Mouse (Mus musculus) cerebellum, adult (tissue): ENCODE measurements around the gene Klf11.
"Not testable (repeated sequence)": the region's sequence is repeated elsewhere in the genome, so short reads cannot be mapped to it uniquely, and the experiment has no call there.

Experiments used
- ATAC-seq: cut with Nextera tagmentation; 2 replicates; pipeline ENCODE4 v1.9.2; 2017; ENCODE audit warnings: mild to moderate bottlenecking, moderate library complexity, mixed read lengths; ENCODE audit not compliant: insufficient number of reproducible peaks, low FRiP score, low TSS enrichment

The Klf11 gene

GRCm38 (mm10) chr12:24651063-24651557, at the start of gene Klf11:
Klf11 (plus strand) TSS chr12:24651274.
- ATAC-seq, result peak; percentile 72

GRCm38 (mm10) chr12:24603266-24603665, 47.8 kb upstream of the Klf11 start:
- ATAC-seq, result no peak

DNA sequence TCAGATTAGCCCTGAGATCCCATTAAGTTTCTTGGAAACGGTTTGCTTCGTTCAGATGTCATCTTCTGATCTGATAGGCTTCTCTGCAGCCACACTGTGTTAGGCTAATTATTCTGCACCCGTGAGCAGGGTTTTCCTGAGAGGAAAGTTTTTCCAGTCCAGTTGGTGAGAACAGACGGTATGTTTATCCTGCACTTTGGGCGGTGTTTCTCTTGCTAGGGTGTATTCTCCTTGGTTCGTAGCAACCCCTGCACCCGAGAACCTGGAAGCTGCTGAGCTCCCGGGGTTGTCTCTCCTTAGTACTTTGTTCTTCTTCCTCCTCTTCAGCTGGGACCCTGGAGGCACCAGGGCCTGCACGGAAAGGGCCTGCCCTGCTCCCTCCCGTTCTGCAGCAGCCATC, 44.9 kb upstream of the Klf11 start:
- ATAC-seq, result no peak

- ATAC-seq, result no peak
Observed at GRCm38 (mm10) chr12:24612591-24612990, 38.5 kb upstream of the Klf11 start.

GRCm38 (mm10) chr12:24614452-24615075, 36.5 kb upstream of the Klf11 start:
- ATAC-seq, result no peak

GRCm38 (mm10) chr12:24615140-24615539, 35.9 kb upstream of the Klf11 start:
- no peak for ATAC-seq

DNA sequence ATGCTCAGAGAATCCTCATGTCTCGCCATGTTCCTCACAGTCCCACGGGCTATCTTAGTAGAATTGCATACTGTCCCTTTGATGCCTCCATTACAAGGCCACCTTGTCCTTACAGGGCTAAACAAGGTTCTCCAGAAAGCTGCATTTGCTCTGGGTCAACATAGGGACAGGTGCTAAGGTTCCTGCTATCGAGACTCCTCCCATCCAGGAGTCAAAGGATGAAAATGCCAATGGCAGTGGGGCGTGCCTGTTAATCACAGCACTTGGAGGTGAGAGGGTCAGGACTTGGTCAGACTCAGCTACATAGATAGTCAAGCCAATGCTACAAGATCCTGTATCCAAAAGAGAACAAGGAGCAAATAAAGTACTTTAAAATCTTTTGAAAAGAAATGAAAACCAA, 31.6 kb upstream of the Klf11 start:
- ATAC-seq, result no peak

GRCm38 (mm10) chr12:24623486-24624251, 27.4 kb upstream of the Klf11 start:
- no peak for ATAC-seq

- ATAC-seq, result no peak
Observed at GRCm38 (mm10) chr12:24626401-24626800, 24.7 kb upstream of the Klf11 start.

DNA sequence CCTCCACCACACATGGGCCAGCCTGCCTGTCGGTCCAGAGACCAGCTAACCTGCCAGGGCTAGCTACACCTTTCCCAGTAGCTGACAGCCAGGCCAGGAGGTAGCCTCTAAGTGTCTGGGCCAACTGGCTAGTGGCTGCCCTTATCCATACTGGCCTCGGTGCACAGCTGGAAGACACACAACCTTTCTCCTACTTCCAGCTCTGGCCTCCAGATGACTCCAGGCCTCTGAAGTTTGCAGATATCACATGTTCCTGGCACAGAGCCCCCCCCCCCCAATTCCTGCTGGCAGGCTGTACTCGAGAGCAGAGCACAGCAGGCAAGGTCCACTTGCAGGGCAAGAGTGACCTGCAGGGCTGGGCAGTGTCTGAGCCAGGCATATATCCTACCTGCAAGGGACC, 23.9 kb upstream of the Klf11 start:
- no peak for ATAC-seq

DNA sequence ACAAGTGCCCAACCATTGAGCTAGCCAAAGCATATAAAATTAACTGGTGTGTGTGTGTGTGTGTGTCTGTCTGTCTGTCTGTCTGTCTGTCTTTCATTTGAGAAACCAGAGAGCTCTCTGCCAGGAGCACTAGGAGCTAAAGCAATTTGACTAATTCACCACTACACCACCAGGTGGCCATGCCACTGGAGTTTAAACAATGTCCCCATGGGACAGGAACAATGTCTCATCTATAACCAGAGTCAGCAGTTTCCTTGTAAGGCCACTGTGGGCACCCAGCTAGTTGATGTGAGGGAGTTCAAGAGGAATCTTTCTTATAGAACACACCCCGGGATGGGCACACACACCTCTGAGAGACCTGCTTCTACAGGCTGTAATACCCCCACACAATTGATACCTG, 20.9 kb upstream of the Klf11 start:
- ATAC-seq, result no peak

DNA sequence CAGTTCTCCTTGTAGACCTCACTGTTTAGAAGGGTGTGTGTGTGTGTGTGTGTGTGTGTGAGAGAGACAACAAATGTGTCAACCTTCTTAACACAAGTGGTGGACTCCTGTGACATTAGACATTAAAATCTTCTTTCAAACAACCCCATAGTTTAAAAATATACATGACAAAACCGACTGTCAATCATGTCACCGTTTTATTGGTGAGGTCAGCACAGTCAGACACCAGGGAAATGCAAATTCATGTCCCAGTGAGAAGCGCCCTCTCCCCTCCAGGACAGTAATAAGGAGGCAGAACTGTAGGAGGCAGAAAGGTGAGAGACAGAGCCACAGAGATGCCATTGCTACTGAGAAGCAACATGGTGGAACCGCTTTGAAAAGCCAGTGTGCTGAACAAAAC, 18.7 kb upstream of the Klf11 start:
- ATAC-seq, result no peak

- no peak for ATAC-seq
Observed at GRCm38 (mm10) chr12:24633753-24634191, 17.3 kb upstream of the Klf11 start.

GRCm38 (mm10) chr12:24634212-24634611, 16.9 kb upstream of the Klf11 start:
- no peak for ATAC-seq

DNA sequence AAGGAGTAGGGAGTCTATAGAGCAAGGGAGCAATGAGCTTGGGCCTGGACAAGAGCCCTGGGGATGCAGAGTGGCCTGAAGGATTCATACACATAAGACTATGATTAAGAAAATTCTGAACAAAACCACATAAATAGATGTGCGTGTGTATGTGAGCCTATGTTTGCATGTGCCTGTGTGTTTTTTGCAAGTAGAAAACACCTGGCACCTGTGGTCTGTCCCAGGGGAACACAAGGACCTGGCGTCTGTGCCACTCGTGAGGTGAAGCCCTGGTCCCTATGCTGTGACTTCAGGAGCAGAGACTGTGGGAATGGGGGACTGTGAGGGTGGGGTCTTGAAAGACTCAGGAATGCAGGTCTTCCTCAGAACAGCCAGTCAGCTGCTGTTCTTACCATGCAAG, 16.4 kb upstream of the Klf11 start:
- no peak for ATAC-seq

DNA sequence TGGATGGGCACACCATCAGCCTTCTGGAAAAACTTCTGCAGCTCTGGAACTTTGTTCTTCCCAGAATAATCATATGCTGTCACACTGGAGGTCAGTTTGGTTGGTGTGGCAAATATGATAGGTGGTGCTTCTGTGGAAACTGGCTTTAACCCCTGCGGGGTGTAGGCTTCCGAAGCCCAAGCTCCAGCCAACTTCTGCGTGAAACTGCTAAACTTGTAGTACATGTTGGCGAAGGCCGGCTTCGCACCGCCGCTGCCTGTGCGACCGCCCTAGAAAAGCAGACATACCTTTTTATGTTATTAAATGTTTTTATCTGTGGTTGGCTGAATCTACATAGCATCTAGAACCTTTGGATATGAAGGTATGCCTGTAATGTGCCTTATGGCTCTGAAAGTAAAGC, 12.3 kb upstream of the Klf11 start:
- ATAC-seq, result not testable (repeated sequence)

DNA sequence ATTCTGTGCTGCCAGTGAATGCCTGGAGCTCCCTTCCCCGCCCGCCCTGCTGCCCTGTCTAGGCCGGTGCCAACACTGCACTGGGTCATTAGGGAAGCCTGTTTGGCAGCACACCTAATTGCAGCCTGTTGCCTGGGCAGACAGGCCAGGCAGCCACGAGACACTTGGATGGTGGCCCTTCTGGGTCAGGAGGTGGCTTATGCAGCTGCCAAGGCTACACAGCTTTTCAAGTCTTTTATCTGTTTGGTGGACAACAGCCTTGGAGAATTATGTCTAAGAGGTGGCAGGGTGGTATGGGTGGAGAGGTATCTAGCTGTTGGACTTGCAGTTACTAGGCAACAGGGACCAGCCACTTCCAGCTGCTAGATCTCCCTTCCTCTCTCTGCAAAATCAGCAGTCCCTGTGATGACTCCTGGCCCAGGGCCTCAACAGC, 8.7 kb upstream of the Klf11 start:
- peak; percentile 71 for ATAC-seq

- no peak for ATAC-seq
Observed at GRCm38 (mm10) chr12:24644125-24644571, 6.9 kb upstream of the Klf11 start.

GRCm38 (mm10) chr12:24645901-24646300, 5.2 kb upstream of the Klf11 start:
- no peak for ATAC-seq

GRCm38 (mm10) chr12:24648094-24648493, 3.0 kb upstream of the Klf11 start:
- ATAC-seq, result no peak

DNA sequence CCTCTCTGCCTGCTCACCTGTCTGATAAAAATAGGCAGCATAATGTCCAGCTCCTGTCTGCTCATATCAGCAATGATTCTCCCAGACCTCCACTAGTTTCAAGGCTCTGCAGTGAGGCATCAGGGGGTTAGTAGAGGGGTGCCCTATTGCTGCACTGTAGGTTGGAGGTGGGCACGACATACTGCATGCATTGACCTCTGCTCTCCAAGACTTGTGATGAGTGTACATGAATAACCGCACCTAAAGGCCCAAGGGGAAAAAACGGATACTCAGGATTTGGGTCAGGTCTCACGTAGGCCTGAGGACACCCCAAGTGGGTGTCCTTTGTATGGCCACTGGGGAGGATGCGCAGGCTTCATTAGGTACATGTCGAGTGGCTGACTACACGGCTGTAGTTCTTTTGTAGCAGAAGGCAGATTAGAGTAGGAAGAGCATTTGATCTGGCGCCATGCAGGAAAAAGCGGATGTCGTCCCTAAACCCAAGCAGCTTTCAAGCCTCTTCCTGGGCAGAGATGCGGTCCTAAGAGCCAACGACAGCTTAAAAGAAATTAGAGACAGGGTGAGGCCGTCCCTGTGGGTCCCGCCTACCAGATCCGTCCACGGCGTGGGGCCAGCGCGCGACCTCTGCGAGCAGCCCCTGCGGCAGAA, 535 bp upstream of the Klf11 start:
- peak; percentile 34 for ATAC-seq
